Mouse (Mus musculus): ENCODE measurements around the gene Kmt2c.

Gene Kmt2c

GRCm38 (mm10) chr5:25222752-25223702 is 275.6 kb downstream of the Kmt2c start, which contains the start of gene E130116L18Rik:
Gene E130116L18Rik, minus strand, starts transcription at chr5:25223153.
- peak; percentile 66 for DNase-seq (ENCODE audit: low spot score)

All from spleen, adult 12 weeks (tissue).